Mouse (Mus musculus): ENCODE measurements around the gene Rbm20. TPM values are rescaled to one million over a fixed set of nuclear protein-coding genes. Genes with fewer than 3 reads are reported as not detected.

Gene Rbm20
- polyA plus RNA-seq, 1 experiment from 2014 or later = 0.62 TPM

DNA sequence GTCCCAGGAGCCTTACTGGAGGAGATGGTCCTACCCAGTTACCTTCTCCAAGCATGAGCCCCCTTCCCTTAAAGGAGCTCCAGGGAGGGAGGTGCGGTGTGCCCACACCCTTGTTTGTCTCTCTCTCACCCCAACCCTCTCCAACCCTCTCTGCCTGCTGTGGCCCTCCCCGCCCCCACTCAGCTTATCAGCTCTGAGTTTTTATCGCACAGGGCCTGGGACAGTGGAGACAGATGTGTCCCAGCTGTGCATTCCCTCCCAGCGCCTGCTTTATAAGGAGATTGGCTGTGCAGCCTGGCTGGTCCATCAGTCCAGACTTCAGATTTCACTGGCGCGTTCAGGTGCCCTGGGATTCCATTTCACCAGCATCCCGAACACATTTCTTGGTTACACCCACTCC lies 132.9 kb downstream of the Rbm20 start:
- H3K27me3 ChIP-seq (replicated peaks; ENCODE audit: control insufficient read depth, insufficient read depth, low read length) = no peaks in the 10 kb centered on the region
- peaks cover 8% of the 10 kb centered on the region; the same call in 1 of the 2 replicates for H3K4me1 ChIP-seq (replicated peaks; ENCODE audit: control insufficient read depth, insufficient read depth, low read length)
- no peak overlapping the region for H3K9ac ChIP-seq (ENCODE audit: low read length)
- H3K4me3 ChIP-seq (ENCODE audit: low read depth, low read length) = no peak overlapping the region
- ATAC-seq (replicated peaks; ENCODE audit: low FRiP score, low TSS enrichment, low read depth) (0 out of 2 replicates have a peak, but pooled peaks have one; percentile 9), DNase-seq (ENCODE audit: low spot score) (no peak)
- no peaks in the 10 kb centered on the region for H3K9me3 ChIP-seq (ENCODE audit: control insufficient read depth, low read length)
- H3K4me2 ChIP-seq (ENCODE audit: low read length) = no peak overlapping the region
- H3K36me3 ChIP-seq (ENCODE audit: control insufficient read depth, insufficient read depth, low read length) = no peaks in the 10 kb centered on the region
- no peak overlapping the region for H3K27ac ChIP-seq (ENCODE audit: low read depth)
- WGBS = 45% methylated on average over 7 of the region's 7 CpGs

DNA sequence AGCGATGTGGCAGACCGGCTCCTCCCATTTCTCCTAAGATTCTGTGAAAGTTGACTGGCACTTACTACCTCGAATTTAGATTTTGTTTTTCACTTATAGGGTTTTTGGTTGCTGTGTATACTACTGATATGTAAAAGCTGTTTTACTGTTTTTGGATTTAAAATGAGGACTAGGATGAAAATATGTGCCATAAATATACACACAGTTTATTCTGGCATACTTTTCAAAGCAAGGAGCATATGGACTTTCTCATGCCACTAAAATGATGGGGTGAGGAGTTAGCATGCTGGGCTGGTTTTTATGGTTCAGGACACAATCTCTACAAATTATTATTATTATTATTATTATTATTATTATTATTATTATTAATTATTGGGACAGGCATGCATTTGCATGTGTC lies 133.5 kb downstream of the Rbm20 start:
- WGBS = 74% methylated on average over 3 of the region's 3 CpGs
- no peak overlapping the region for H3K4me3 ChIP-seq (ENCODE audit: low read depth, low read length)
- no peak overlapping the region for H3K4me2 ChIP-seq (ENCODE audit: low read length)
- H3K36me3 ChIP-seq (ENCODE audit: control insufficient read depth, insufficient read depth, low read length) = no peaks in the 10 kb centered on the region
- peaks cover 8% of the 10 kb centered on the region; the same call in 1 of the 2 replicates for H3K4me1 ChIP-seq (replicated peaks; ENCODE audit: control insufficient read depth, insufficient read depth, low read length)
- H3K9ac ChIP-seq (ENCODE audit: low read length) = no peak overlapping the region
- no peak overlapping the region for H3K27ac ChIP-seq (ENCODE audit: low read depth)
- H3K9me3 ChIP-seq (ENCODE audit: control insufficient read depth, low read length) = no peaks in the 10 kb centered on the region
- H3K27me3 ChIP-seq (replicated peaks; ENCODE audit: control insufficient read depth, insufficient read depth, low read length) = no peaks in the 10 kb centered on the region
- ATAC-seq (replicated peaks; ENCODE audit: low FRiP score, low TSS enrichment, low read depth) (no peak), DNase-seq (ENCODE audit: low spot score) (no peak)

DNA sequence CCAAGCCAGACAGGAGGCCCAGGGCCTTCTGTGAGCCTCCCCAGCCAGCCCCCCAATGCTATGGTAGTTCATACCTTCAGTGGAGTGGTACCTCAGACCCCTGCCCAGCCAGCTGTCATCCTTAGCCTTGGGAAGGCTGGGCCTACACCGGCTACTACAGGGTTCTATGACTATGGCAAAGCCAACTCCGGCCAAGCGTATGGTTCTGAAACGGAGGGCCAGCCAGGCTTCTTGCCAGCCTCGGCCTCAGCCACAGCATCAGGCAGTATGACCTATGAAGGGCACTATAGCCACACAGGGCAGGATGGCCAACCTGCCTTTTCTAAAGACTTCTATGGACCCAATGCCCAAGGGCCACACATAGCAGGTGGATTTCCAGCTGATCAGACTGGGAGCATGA lies 136.5 kb downstream of the Rbm20 start:
- H3K9ac ChIP-seq (ENCODE audit: low read length) = no peak overlapping the region
- H3K36me3 ChIP-seq (ENCODE audit: control insufficient read depth, insufficient read depth, low read length) = no peaks in the 10 kb centered on the region
- no peak overlapping the region for H3K4me3 ChIP-seq (ENCODE audit: low read depth, low read length)
- ATAC-seq (replicated peaks; ENCODE audit: low FRiP score, low TSS enrichment, low read depth) (no peak), DNase-seq (ENCODE audit: low spot score) (no peak)
- no peaks in the 10 kb centered on the region for H3K9me3 ChIP-seq (ENCODE audit: control insufficient read depth, low read length)
- H3K27me3 ChIP-seq (replicated peaks; ENCODE audit: control insufficient read depth, insufficient read depth, low read length) = no peaks in the 10 kb centered on the region
- no peak overlapping the region for H3K4me2 ChIP-seq (ENCODE audit: low read length)
- 95% methylated on average over 5 of the region's 5 CpGs for WGBS
- no peak overlapping the region for H3K27ac ChIP-seq (ENCODE audit: low read depth)
- peaks cover 4% of the 10 kb centered on the region; the same call in 1 of the 2 replicates for H3K4me1 ChIP-seq (replicated peaks; ENCODE audit: control insufficient read depth, insufficient read depth, low read length)

DNA sequence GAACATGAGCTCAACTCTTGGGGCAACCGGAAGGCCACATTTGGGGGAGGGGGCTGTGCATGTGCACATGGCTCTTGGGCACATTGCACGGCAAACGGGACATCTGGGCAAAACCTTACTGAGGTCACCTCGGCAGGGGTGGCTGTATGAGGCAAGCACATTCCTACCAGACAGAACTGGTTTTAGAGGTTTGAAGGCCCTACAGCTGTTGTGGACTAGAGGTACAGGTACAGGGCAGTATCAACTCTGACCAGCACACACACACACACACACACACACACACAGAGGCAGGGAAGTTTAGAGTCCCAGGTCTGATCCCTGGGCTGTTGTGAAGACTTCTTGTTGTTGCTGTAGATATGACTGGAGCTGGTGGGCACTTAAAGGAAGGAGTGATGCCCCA lies 138.6 kb downstream of the Rbm20 start:
- no peak for ATAC-seq (replicated peaks; ENCODE audit: low FRiP score, low TSS enrichment, low read depth)

DNA sequence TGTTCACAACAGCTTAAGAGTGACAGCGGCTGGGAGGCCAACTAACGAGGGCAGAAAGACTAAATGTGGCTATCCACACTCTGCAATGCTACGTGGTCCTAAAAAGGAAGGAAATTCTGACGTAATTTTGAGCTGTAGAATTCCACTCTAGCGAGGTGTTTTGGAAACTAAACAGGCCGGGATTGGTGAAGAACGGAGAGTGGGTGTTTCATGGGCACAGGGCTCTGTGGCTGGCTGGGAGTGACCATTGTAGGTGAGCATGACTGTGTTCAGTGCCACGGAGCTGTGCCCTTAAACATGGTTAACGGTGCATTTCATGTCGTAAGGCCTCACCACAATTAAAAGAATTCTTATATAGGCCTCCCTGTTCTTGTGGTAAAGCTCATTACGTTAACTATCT lies 139.1 kb downstream of the Rbm20 start:
- Histone ChIP-seq H3K4me3 (ENCODE audit: low read depth, low read length) (no peak overlapping the region), H3K36me3 (ENCODE audit: control insufficient read depth, insufficient read depth, low read length) (no peaks in the 10 kb centered on the region), H3K9ac (ENCODE audit: low read length) (no peak overlapping the region), H3K27me3 (replicated peaks; ENCODE audit: control insufficient read depth, insufficient read depth, low read length) (no peaks in the 10 kb centered on the region), H3K27ac (ENCODE audit: low read depth) (no peak overlapping the region), H3K4me2 (ENCODE audit: low read length) (no peak overlapping the region), H3K4me1 (replicated peaks; ENCODE audit: control insufficient read depth, insufficient read depth, low read length) (no peaks in the 10 kb centered on the region), H3K9me3 (ENCODE audit: control insufficient read depth, low read length) (no peaks in the 10 kb centered on the region)
- DNase-seq (ENCODE audit: low spot score) (no peak), ATAC-seq (replicated peaks; ENCODE audit: low FRiP score, low TSS enrichment, low read depth) (no peak)
- 80% methylated on average over 11 of the region's 11 CpGs for WGBS

More for the DNA sequence above, 138.6 kb downstream of the Rbm20 start:
- H3K27ac ChIP-seq (ENCODE audit: low read depth) = no peak overlapping the region
- H3K36me3 ChIP-seq (ENCODE audit: control insufficient read depth, insufficient read depth, low read length) = no peaks in the 10 kb centered on the region
- no peaks in the 10 kb centered on the region for H3K27me3 ChIP-seq (replicated peaks; ENCODE audit: control insufficient read depth, insufficient read depth, low read length)
- H3K9me3 ChIP-seq (ENCODE audit: control insufficient read depth, low read length) = no peaks in the 10 kb centered on the region
- H3K9ac ChIP-seq (ENCODE audit: low read length) = no peak overlapping the region
- no peaks in the 10 kb centered on the region for H3K4me1 ChIP-seq (replicated peaks; ENCODE audit: control insufficient read depth, insufficient read depth, low read length)
- WGBS = 85% methylated on average over 4 of the region's 4 CpGs
- DNase-seq (ENCODE audit: low spot score) = no peak
- no peak overlapping the region for H3K4me3 ChIP-seq (ENCODE audit: low read depth, low read length)
- H3K4me2 ChIP-seq (ENCODE audit: low read length) = no peak overlapping the region

DNA sequence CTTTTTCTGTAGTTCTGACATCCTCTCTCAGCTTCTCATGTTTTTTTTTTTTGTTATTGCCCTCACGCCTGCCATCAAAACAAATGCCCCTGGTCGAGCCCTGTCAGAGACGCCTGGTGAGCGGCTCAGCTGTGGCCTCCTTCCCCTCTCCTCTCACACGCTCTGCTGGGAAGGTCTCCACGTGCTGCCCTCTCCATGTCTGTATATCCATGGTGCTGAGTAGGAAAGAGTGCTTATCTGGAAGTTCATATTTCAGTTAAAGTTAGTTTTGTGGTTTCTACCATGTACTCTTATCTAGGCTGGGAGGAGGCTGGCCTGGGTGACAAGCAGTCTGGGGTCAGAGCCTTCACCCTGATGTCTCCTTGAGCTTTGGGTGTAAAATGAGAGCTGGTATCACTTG lies 142.2 kb downstream of the Rbm20 start:
- no peaks in the 10 kb centered on the region for H3K9me3 ChIP-seq (ENCODE audit: control insufficient read depth, low read length)
- H3K4me1 ChIP-seq (replicated peaks; ENCODE audit: control insufficient read depth, insufficient read depth, low read length) = peaks cover 6% of the 10 kb centered on the region
- no peak overlapping the region for H3K4me3 ChIP-seq (ENCODE audit: low read depth, low read length)
- H3K9ac ChIP-seq (ENCODE audit: low read length) = no peak overlapping the region
- DNase-seq (ENCODE audit: low spot score) = no peak
- no peak for ATAC-seq (replicated peaks; ENCODE audit: low FRiP score, low TSS enrichment, low read depth)
- H3K27ac ChIP-seq (ENCODE audit: low read depth) = no peak overlapping the region
- no peaks in the 10 kb centered on the region for H3K27me3 ChIP-seq (replicated peaks; ENCODE audit: control insufficient read depth, insufficient read depth, low read length)
- WGBS = 61% methylated on average over 6 of the region's 6 CpGs
- no peaks in the 10 kb centered on the region for H3K36me3 ChIP-seq (ENCODE audit: control insufficient read depth, insufficient read depth, low read length)
- no peak overlapping the region for H3K4me2 ChIP-seq (ENCODE audit: low read length)

DNA sequence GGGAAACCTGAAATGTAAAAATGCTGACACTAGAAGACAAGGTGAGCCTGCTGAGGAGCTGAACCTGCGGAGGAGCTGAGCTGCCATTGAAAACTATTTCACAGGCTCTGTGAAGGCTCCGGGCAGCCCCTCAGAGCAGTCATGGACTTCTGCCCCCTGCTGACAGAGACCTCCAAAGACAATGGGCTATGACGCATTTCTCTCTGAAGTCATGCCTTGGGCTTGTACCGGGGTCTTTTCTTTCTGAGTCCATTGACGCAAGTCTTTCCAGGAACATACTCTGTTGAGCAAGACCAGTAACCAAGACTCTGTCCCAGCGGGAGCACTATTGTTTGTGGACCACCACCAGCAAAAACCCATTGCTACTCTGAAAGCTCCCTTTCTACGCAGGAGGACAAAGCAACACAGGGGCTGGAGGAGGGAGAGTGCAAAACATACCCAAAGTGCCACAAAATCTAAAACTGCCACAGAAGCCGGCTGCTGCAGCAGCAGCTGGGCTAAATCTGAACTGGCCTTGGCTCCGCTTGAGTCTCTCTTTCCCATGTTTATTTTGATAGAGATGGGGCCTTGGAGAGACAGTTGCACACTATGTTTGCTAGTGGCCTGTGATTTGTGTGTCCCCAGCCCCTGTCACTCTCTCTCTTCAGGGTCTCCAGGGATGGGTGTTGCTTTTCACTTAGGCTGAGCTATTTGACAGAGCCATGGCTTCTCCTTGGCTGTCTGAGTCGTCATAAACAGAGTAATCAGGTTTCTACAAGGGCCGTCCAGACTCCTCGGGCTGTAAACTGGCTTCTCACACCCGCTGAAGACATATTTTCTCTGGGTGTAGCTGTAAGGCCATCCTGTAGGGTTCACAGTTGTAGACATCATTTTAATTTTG lies 144.4 kb downstream of the Rbm20 start:
- DNase-seq (ENCODE audit: low spot score) = no peak
- Histone ChIP-seq H3K9ac (ENCODE audit: low read length) (no peak overlapping the region), H3K36me3 (ENCODE audit: control insufficient read depth, insufficient read depth, low read length) (no peaks in the 10 kb centered on the region), H3K4me2 (ENCODE audit: low read length) (no peak overlapping the region), H3K4me1 (replicated peaks; ENCODE audit: control insufficient read depth, insufficient read depth, low read length) (peaks cover 6% of the 10 kb centered on the region), H3K27ac (ENCODE audit: low read depth) (0 out of 2 replicates have a peak overlapping the region, but pooled peaks have one; percentile 7), H3K4me3 (ENCODE audit: low read depth, low read length) (no peak overlapping the region), H3K27me3 (replicated peaks; ENCODE audit: control insufficient read depth, insufficient read depth, low read length) (no peaks in the 10 kb centered on the region), H3K9me3 (ENCODE audit: control insufficient read depth, low read length) (no peaks in the 10 kb centered on the region)
- 57% methylated on average over 13 of the region's 13 CpGs for WGBS
- no peak for ATAC-seq (replicated peaks; ENCODE audit: low FRiP score, low TSS enrichment, low read depth)

DNA sequence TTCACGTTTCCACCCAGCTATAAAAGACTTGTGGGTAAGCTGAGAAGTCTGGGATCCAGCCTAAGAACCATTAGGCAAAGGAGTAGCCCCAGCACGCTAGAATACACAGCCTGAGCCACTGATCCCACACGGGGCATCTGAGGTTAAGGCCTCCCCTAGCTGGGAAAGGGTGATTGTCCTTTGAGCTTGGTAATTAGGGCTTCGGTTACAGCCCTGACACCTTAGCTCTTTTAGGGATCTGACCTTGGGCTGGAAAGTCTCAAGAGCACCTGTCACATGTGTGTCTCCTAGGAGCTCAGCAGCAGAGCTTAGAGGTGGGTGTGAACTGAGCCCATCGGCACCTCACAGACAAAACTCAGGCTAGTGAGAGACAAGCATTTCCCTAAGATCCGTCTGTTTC lies 146.7 kb downstream of the Rbm20 start:
- Histone ChIP-seq H3K27ac (ENCODE audit: low read depth) (no peak overlapping the region), H3K36me3 (ENCODE audit: control insufficient read depth, insufficient read depth, low read length) (no peaks in the 10 kb centered on the region), H3K4me3 (ENCODE audit: low read depth, low read length) (no peak overlapping the region), H3K9ac (ENCODE audit: low read length) (no peak overlapping the region), H3K4me2 (ENCODE audit: low read length) (no peak overlapping the region), H3K27me3 (replicated peaks; ENCODE audit: control insufficient read depth, insufficient read depth, low read length) (no peaks in the 10 kb centered on the region), H3K9me3 (ENCODE audit: control insufficient read depth, low read length) (no peaks in the 10 kb centered on the region), H3K4me1 (replicated peaks; ENCODE audit: control insufficient read depth, insufficient read depth, low read length) (peaks cover 6% of the 10 kb centered on the region)
- ATAC-seq (replicated peaks; ENCODE audit: low FRiP score, low TSS enrichment, low read depth) (no peak), DNase-seq (ENCODE audit: low spot score) (no peak)
- 28% methylated on average over 6 of the region's 6 CpGs for WGBS
